ENCODE assay signal across 21 mouse cellular contexts in the genomic region with DNA sequence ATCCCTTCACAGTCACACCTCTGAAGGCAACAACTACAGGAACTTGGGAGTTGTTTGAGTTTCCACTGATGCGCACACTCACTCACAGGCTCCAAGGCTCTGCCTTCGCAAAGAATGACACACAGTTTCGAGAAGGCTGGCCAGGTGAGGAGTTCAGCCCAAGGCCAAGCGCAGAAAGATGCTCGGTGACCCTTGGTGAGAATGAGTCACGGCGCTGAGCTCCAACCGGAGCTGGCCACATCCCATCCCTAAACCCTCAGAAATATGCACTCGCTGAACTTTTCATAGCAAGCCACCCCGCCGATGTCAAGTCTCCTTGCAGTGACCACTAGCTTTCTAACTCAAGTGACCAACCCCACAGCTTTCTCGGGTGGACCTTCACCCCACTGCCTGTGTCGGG.
"Had no signal": no experiment of that assay in that cellular context is flagged by ENCODE, and none has a peak within 500 bp of the region (broad histone marks: within the 10 kb centered on the region; RNA-seq: fewer than 3 reads in every experiment).

No protein-coding gene starts in this region.

- H3K4me1 ChIP-seq: liver, embryonic 13.5 days; liver, embryonic 15.5 days had no signal

- H3K9ac ChIP-seq: heart, embryonic 12.5 days; hindbrain, embryonic 13.5 days; intestine, embryonic 15.5 days; limb, embryonic 12.5 days; liver, embryonic 13.5 days; liver, embryonic 15.5 days; liver, postnatal 0 days had no signal

- H3K4me3 ChIP-seq: heart, embryonic 10.5 days; heart, embryonic 12.5 days; hindbrain, embryonic 13.5 days; intestine, embryonic 15.5 days; layer of hippocampus, adult 2 months; left cerebral cortex, adult 2 months; limb, embryonic 10.5 days; limb, embryonic 12.5 days; liver, embryonic 13.5 days; liver, embryonic 15.5 days had no signal

- H3K36me3 ChIP-seq: heart, embryonic 10.5 days; heart, embryonic 12.5 days; hindbrain, embryonic 13.5 days; intestine, embryonic 15.5 days; limb, embryonic 10.5 days; limb, embryonic 12.5 days; liver, embryonic 13.5 days; liver, embryonic 15.5 days had no signal

- DNase-seq: heart, postnatal 10 days; kidney, adult 18-20 months; kidney, adult 8-10 months; kidney, postnatal 10 days; kidney, postnatal 4 days; liver; liver, embryonic 13.5 days; liver, postnatal 0 days had no signal

- H3K4me2 ChIP-seq: heart, embryonic 12.5 days; hindbrain, embryonic 13.5 days; intestine, embryonic 15.5 days; limb, embryonic 12.5 days; liver, embryonic 11.5 days; liver, embryonic 13.5 days; liver, embryonic 15.5 days had no signal

- H3K9me3 ChIP-seq: heart, embryonic 10.5 days; heart, embryonic 12.5 days; hindbrain, embryonic 13.5 days; intestine, embryonic 15.5 days; limb, embryonic 10.5 days; limb, embryonic 12.5 days; liver, embryonic 13.5 days; liver, embryonic 15.5 days had no signal

- H3K27ac ChIP-seq: heart, embryonic 10.5 days; hindbrain, embryonic 13.5 days; intestine, embryonic 15.5 days; layer of hippocampus, adult 2 months; left cerebral cortex, adult 2 months; limb, embryonic 10.5 days; limb, embryonic 12.5 days; liver, embryonic 13.5 days; liver, embryonic 15.5 days had no signal

- ATAC-seq: hindbrain, embryonic 16.5 days; inflammation-experienced regulatory T-cells, adult 6 months; intestine, embryonic 15.5 days; intestine, postnatal 0 days; liver, postnatal 0 days had no signal

- H3K27me3 ChIP-seq: heart, embryonic 12.5 days; hindbrain, embryonic 13.5 days; intestine, embryonic 15.5 days; liver, embryonic 13.5 days; liver, embryonic 15.5 days had no signal
